Mouse (Mus musculus): ENCODE data around the gene Gpx1. TPM values are rescaled to one million over a fixed set of nuclear protein-coding genes. Genes with fewer than 3 reads are reported as not detected.
"Not testable (repeated sequence)": the region's sequence is repeated elsewhere in the genome, so short reads cannot be mapped to it uniquely, and the experiment has no call there.

The Gpx1 gene
- total RNA-seq, 2 experiments from 2014 or later: 62.2 to 64.1 TPM

DNA sequence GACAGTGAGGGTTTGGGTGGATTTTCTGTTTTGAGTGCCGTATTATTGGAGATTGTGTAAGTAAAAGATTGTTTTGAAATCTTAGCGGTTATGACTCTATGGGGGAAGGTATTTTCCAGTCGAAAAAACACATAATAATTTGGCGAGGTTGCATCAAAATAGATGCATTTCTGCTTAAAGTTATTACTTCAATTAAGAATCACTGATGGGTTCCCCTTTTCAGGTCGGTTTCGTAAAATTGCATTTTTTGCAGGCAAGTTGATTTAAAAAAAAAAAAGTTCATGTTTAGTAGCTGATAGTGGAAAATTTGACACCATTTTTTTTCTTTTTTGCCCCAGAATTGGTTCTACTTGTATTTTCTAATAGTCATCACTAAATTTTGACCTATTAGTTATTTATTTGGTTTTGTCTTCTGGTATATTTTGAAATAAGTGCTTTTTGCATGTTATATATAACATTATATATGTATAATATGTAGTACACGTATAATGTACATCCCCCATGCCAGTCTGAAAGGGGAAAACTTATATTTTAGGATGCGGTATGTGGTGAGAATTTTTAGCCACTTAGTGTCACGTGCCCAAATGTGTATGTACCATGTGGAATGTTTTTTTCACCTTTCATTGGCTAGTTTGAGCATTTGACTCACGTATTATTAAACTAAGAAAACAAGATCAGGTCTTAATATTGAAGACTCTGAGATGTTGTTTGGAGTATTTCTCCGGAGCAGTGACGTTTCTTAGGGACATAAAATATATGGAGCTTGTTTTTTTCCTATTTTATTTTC lies 31.5 kb upstream of the Gpx1 start:
- DNase-seq (ENCODE audit: low spot score in 2 of 2): no peak
- Histone ChIP-seq H3K4me3 (peak overlapping the region; percentile 96), H3K27ac (peak overlapping the region; percentile 99)
- no peak for TF ChIP-seq CTCF (conservative IDR thresholded peaks at IDR 0.05)

- DNase-seq (ENCODE audit: low spot score in 2 of 2): no peak
- H3K4me3 ChIP-seq: peak overlapping the region; percentile 96; the same call in 1 of the 2 replicates
- TF ChIP-seq CTCF (conservative IDR thresholded peaks at IDR 0.05): no peak
- H3K27ac ChIP-seq: 0 out of 2 replicates have a peak overlapping the region, but pooled peaks have one; percentile 18
These were observed 30.6 kb upstream of the Gpx1 start for GRCm38 (mm10) chr9:108308141-108308540.

DNA sequence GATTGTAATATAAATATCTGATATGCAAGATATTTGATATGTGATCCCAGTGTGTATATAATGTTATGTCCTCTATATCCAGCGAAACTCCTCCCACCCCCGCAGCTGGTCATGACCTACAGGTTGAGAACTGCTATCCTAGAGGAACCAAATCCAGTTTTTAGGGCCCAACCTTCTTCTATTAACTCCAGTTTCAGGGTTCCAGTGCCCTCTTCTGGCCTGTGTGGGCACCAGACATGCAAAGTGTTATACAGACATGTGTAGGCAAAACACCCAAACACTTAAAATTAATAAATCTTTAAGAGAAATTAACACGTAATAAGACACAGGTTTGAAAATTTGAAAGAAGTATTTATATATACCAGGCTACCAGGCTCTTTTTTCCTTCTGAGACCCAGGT lies 21.1 kb upstream of the Gpx1 start:
- no peak for DNase-seq (ENCODE audit: low spot score in 2 of 2)
- no peak overlapping the region for H3K27ac ChIP-seq
- H3K4me3 ChIP-seq: no peak overlapping the region
- peak; percentile 59 for TF ChIP-seq CTCF (conservative IDR thresholded peaks at IDR 0.05)

DNA sequence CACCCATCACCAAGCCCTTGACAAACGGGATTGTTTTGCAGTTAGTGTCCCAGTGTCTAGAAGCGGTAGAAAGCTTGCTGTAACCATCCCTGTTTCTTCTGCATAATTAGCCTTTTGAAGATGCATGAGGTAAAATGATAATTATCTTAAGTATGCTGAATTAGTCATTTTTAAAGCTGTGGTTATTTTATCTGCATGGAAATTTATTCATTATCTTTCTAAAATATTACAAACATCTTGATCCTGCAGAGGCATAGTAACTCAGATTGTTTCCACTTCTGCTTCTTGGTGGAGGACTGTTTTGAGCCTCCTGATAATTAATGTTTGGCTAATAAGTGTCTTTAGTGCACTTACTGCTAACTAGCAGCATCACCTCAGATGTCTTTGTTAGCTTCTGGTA lies 20.2 kb upstream of the Gpx1 start:
- no peak for DNase-seq (ENCODE audit: low spot score in 2 of 2)
- H3K4me3 ChIP-seq: no peak overlapping the region
- TF ChIP-seq CTCF (conservative IDR thresholded peaks at IDR 0.05): no peak
- no peak overlapping the region for H3K27ac ChIP-seq

- TF ChIP-seq CTCF (conservative IDR thresholded peaks at IDR 0.05): peak; percentile 57
- not testable (repeated sequence) for H3K27ac ChIP-seq; H3K4me3 ChIP-seq; DNase-seq (ENCODE audit: low spot score in 2 of 2)
These were observed 16.6 kb upstream of the Gpx1 start for GRCm38 (mm10) chr9:108322054-108322453.

GRCm38 (mm10) chr9:108324784-108325183 lies 13.9 kb upstream of the Gpx1 start:
- no peak for DNase-seq (ENCODE audit: low spot score in 2 of 2)

DNA sequence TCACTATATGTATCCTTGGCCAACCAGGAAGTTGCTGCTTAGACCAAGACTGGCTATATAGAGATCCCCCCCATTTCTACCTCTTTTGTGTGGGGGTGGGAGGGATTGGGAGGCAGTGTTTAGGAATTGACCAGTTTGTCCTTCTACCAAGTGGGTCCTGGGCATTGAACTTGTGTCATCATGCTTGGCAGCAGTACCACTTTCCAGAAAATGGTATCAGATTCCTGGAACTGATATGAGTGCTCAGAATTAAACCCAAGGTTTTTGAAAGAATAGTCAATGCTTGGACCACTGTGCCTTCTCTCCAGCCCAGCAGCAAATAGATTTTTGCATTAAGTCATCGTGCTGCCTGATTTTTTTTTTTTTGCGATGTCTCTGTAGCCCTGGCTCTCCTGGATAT lies 12.9 kb upstream of the Gpx1 start:
- Histone ChIP-seq H3K27ac (no peak overlapping the region), H3K4me3 (no peak overlapping the region)
- DNase-seq (ENCODE audit: low spot score in 2 of 2): no peak
- no peak for TF ChIP-seq CTCF (conservative IDR thresholded peaks at IDR 0.05)

More at GRCm38 (mm10) chr9:108324784-108325183, 13.9 kb upstream of the Gpx1 start:
- TF ChIP-seq CTCF (conservative IDR thresholded peaks at IDR 0.05): no peak
- no peak overlapping the region for H3K27ac ChIP-seq
- no peak overlapping the region for H3K4me3 ChIP-seq

DNA sequence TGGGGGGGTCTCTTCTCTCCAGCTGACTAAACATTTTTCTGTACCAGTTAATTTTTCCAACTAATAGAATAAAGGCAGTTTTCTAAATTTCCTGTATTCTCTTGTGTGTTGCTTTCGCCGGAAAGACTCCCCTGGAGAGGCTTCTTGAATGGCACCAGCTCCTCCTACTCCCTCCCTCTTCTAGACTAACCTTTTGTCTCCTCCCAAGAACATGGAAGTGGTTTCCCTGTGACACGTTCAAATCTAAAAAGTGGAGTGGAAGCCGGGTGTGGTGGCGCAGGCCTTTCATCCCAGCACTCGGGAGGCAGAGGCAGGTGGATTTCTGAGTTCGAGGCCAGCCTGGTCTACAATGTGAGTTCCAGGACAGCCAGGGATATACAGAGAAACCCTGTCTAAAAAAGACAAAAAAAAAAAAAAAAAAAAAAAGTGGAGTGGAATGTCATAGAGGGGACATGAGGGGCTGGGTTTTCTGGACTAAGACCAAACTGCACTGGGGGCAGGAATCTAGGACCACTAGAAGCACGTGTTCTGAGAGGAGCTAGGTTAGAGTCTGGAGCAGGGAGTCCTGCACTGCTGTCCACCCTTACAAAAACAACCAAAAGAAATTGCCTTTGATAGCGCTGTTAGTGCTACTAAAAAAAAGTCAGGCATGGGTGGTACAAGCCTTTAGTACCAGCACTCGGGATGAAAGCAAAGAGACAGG lies 704 bp upstream of the Gpx1 start:
- DNase-seq (ENCODE audit: low spot score in 2 of 2): no peak
- Histone ChIP-seq H3K27ac (peak overlapping the region; percentile 94), H3K4me3 (no peak overlapping the region)
- no peak for TF ChIP-seq CTCF (conservative IDR thresholded peaks at IDR 0.05)

DNA sequence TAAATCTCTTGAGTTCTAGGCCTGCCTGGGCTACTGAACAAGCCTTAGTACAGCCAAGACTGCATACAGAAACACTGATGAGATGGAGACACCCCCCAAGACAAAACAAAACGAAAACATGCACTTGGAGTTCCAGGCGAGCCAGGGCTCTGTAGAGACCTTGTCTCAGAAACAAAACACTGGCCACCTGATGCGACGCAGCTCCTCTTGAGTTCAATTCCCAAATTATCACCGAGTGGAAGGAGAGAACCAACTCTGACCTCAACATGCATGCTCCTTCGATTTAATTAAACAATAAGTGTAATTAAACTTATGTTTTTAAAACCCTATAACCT lies 185 bp upstream of the Gpx1 start:
- DNase-seq (ENCODE audit: low spot score in 2 of 2): no peak
- peak overlapping the region; percentile 94 for H3K27ac ChIP-seq
- H3K4me3 ChIP-seq: peak overlapping the region; percentile 63
- TF ChIP-seq CTCF (conservative IDR thresholded peaks at IDR 0.05): no peak

- Histone ChIP-seq H3K27ac (peak overlapping the region; percentile 94), H3K4me3 (peak overlapping the region; percentile 63)
- no peak for TF ChIP-seq CTCF (conservative IDR thresholded peaks at IDR 0.05)
- no peak for DNase-seq (ENCODE audit: low spot score in 2 of 2)
These were observed 1.2 kb downstream of the Gpx1 start for GRCm38 (mm10) chr9:108339886-108340257.

- Histone ChIP-seq H3K4me3 (peak overlapping the region; percentile 63), H3K27ac (peak overlapping the region; percentile 94)
- TF ChIP-seq CTCF (conservative IDR thresholded peaks at IDR 0.05): no peak
- peak in 1 of 2 experiments; percentile 10 for DNase-seq (ENCODE audit: low spot score in 2 of 2)
These were observed 1.8 kb downstream of the Gpx1 start for GRCm38 (mm10) chr9:108340258-108341138.

DNA sequence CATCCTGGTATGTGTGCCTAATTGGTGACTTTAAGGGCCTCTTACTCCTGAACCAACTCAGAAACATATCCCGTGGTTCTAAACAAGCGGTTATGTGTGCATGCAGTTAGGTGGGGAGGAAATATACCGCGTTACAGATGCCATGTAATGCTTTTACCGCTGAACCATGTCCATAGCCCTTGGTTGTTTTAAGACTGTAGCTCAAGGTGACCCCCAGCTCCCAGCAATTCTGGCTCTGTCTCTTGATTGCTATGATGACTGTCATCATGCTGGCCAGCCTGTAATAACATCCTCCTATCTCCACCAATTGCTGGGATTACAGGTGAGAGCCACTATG lies 2.4 kb downstream of the Gpx1 start:
- TF ChIP-seq CTCF (conservative IDR thresholded peaks at IDR 0.05): no peak
- Histone ChIP-seq H3K4me3 (no peak overlapping the region), H3K27ac (peak overlapping the region; percentile 94; the same call in 1 of the 2 replicates)
- DNase-seq (ENCODE audit: low spot score in 2 of 2): no peak

- no peak for DNase-seq (ENCODE audit: low spot score in 2 of 2)
- peak overlapping the region; percentile 77; the same call in 1 of the 2 replicates for H3K27ac ChIP-seq
- no peak for TF ChIP-seq CTCF (conservative IDR thresholded peaks at IDR 0.05)
- no peak overlapping the region for H3K4me3 ChIP-seq
These were observed 3.1 kb downstream of the Gpx1 start for GRCm38 (mm10) chr9:108341801-108342200.

All from layer of hippocampus, adult 2 months (tissue).